Mouse (Mus musculus): ENCODE data around the gene Mark4. TPM values are rescaled to one million over a fixed set of nuclear protein-coding genes. Genes with fewer than 3 reads are reported as not detected.

Mark4 gene
- polyA plus RNA-seq, 1 experiment from 2014 or later, result 7.4 TPM

- no peak overlapping the region for H3K9ac ChIP-seq (replicated peaks; ENCODE audit: low read depth)
- ATAC-seq, result no peak
- H3K4me3 ChIP-seq (ENCODE audit: low read depth, low read length), result no peak overlapping the region
- H3K4me1 ChIP-seq (ENCODE audit: insufficient read depth, low read depth, low read length), result no peaks in the 10 kb centered on the region
- DNase-seq (ENCODE audit: low spot score), result no peak
- H3K27me3 ChIP-seq (replicated peaks; ENCODE audit: insufficient read depth, low read length), result no peaks in the 10 kb centered on the region
- H3K36me3 ChIP-seq (ENCODE audit: insufficient read depth, low read length), result no peaks in the 10 kb centered on the region
- H3K4me2 ChIP-seq (replicated peaks; ENCODE audit: low read depth, low read length), result no peak overlapping the region
- TF ChIP-seq EP300 (IDR thresholded peaks at IDR 0.05) (no peak), CTCF (IDR thresholded peaks at IDR 0.05) (no peak)
- no peak overlapping the region for H3K27ac ChIP-seq (ENCODE audit: low read length)
- WGBS, result 70% methylated on average over 17 of the region's 18 CpGs
- H3K9me3 ChIP-seq (ENCODE audit: low read length), result no peaks in the 10 kb centered on the region
Measured at GRCm38 (mm10) chr7:19375368-19375767, 83.3 kb downstream of the Mark4 start.

MicroRNAs within 50 kb of the gene (microRNA counts, 519-probe panel; counts per million panel counts)
- microRNA mmu-miR-343, result not detected

Small RNA genes lying within 50 kb of the gene (microRNA-seq; reads per million reads assigned to microRNA genes)
- not detected for gene Mir343

Other genes starting within 250 kb of the Mark4 start
- gene Gpr4, start 246.3 kb downstream of the Mark4 start, polyA plus RNA-seq (2015; fragmentation: Nextera tagmentation; extraction: Ambion mirVana), result 2.7 and 3.1 TPM in 2 replicates
- gene Opa3, start 230.5 kb downstream of the Mark4 start, polyA plus RNA-seq (2015; fragmentation: Nextera tagmentation; extraction: Ambion mirVana), result 18.8 and 19.0 TPM in 2 replicates
- gene Vasp, start 187.0 kb downstream of the Mark4 start, polyA plus RNA-seq (2015; fragmentation: Nextera tagmentation; extraction: Ambion mirVana), result 109 and 121 TPM in 2 replicates
- gene Ppm1n, start 178.8 kb downstream of the Mark4 start, polyA plus RNA-seq (2015; fragmentation: Nextera tagmentation; extraction: Ambion mirVana), result not detected in 2 replicates
- gene Rtn2, start 176.2 kb downstream of the Mark4 start, polyA plus RNA-seq (2015; fragmentation: Nextera tagmentation; extraction: Ambion mirVana), result 23.8 and 26.6 TPM in 2 replicates
- 0.17 and 0.44 TPM in 2 replicates for gene Fosb, start 148.8 kb downstream of the Mark4 start, polyA plus RNA-seq (2015; fragmentation: Nextera tagmentation; extraction: Ambion mirVana)
- gene Ercc1, start 114.0 kb downstream of the Mark4 start, polyA plus RNA-seq (2015; fragmentation: Nextera tagmentation; extraction: Ambion mirVana), result 51.0 and 57.8 TPM in 2 replicates
- gene Cd3eap, start 99.3 kb downstream of the Mark4 start, polyA plus RNA-seq (2015; fragmentation: Nextera tagmentation; extraction: Ambion mirVana), result 6.5 and 7.6 TPM in 2 replicates
- gene Ppp1r13l, start 99.1 kb downstream of the Mark4 start, polyA plus RNA-seq (2015; fragmentation: Nextera tagmentation; extraction: Ambion mirVana), result 4.1 and 4.2 TPM in 2 replicates
- gene Ercc2, start 76.8 kb downstream of the Mark4 start, polyA plus RNA-seq (2015; fragmentation: Nextera tagmentation; extraction: Ambion mirVana), result 8.9 and 9.4 TPM in 2 replicates
- gene Klc3, start 54.7 kb downstream of the Mark4 start, polyA plus RNA-seq (2015; fragmentation: Nextera tagmentation; extraction: Ambion mirVana), result 28.1 and 31.4 TPM in 2 replicates
- 34.0 and 42.4 TPM in 2 replicates for gene Ckm, start 54.0 kb downstream of the Mark4 start, polyA plus RNA-seq (2015; fragmentation: Nextera tagmentation; extraction: Ambion mirVana)
- 1.1 and 1.4 TPM in 2 replicates for gene Exoc3l2, start 4.5 kb upstream of the Mark4 start, polyA plus RNA-seq (2015; fragmentation: Nextera tagmentation; extraction: Ambion mirVana)
- gene Bloc1s3, start 49.5 kb upstream of the Mark4 start, polyA plus RNA-seq (2015; fragmentation: Nextera tagmentation; extraction: Ambion mirVana), result 2.6 and 3.0 TPM in 2 replicates
- gene Trappc6a, start 49.6 kb upstream of the Mark4 start, polyA plus RNA-seq (2015; fragmentation: Nextera tagmentation; extraction: Ambion mirVana), result 85.5 and 91.9 TPM in 2 replicates
- gene Nkpd1, start 59.0 kb upstream of the Mark4 start, polyA plus RNA-seq (2015; fragmentation: Nextera tagmentation; extraction: Ambion mirVana), result 0.05 and 0.15 TPM in 2 replicates
- 19.1 and 20.3 TPM in 2 replicates for gene Ppp1r37, start 104.3 kb upstream of the Mark4 start, polyA plus RNA-seq (2015; fragmentation: Nextera tagmentation; extraction: Ambion mirVana)
- gene Zfp296, start 118.5 kb upstream of the Mark4 start, polyA plus RNA-seq (2015; fragmentation: Nextera tagmentation; extraction: Ambion mirVana), result 0.76 and 0.88 TPM in 2 replicates
- gene Gemin7, start 118.8 kb upstream of the Mark4 start, polyA plus RNA-seq (2015; fragmentation: Nextera tagmentation; extraction: Ambion mirVana), result 161 and 163 TPM in 2 replicates
- gene Clasrp, start 145.7 kb upstream of the Mark4 start, polyA plus RNA-seq (2015; fragmentation: Nextera tagmentation; extraction: Ambion mirVana), result 22.6 and 23.8 TPM in 2 replicates
- 15.6 and 29.8 TPM in 2 replicates for gene Relb, start 170.6 kb upstream of the Mark4 start, polyA plus RNA-seq (2015; fragmentation: Nextera tagmentation; extraction: Ambion mirVana)
- 76.9 and 78.8 TPM in 2 replicates for gene Clptm1, start 206.2 kb upstream of the Mark4 start, polyA plus RNA-seq (2015; fragmentation: Nextera tagmentation; extraction: Ambion mirVana)
- 4.2 and 4.9 TPM in 2 replicates for gene Apoc2, start 219.1 kb upstream of the Mark4 start, polyA plus RNA-seq (2015; fragmentation: Nextera tagmentation; extraction: Ambion mirVana)
- gene Gm44805, start 222.6 kb upstream of the Mark4 start, polyA plus RNA-seq (2015; fragmentation: Nextera tagmentation; extraction: Ambion mirVana), result not detected in 2 replicates
- 0.38 and 0.88 TPM in 2 replicates for gene Apoc4, start 222.7 kb upstream of the Mark4 start, polyA plus RNA-seq (2015; fragmentation: Nextera tagmentation; extraction: Ambion mirVana)
- gene Apoc1, start 233.8 kb upstream of the Mark4 start, polyA plus RNA-seq (2015; fragmentation: Nextera tagmentation; extraction: Ambion mirVana), result 61.1 and 63.8 TPM in 2 replicates
- gene Apoe, start 240.4 kb upstream of the Mark4 start, polyA plus RNA-seq (2015; fragmentation: Nextera tagmentation; extraction: Ambion mirVana), result 768 and 1,006 TPM in 2 replicates

Measured in lung, postnatal 0 days (tissue).